Mouse (Mus musculus): ENCODE results near the gene Zfp654.
A peak's percentile ranks its signal among the peaks of the same experiment; 100 is the strongest.

Gene Zfp654

DNA sequence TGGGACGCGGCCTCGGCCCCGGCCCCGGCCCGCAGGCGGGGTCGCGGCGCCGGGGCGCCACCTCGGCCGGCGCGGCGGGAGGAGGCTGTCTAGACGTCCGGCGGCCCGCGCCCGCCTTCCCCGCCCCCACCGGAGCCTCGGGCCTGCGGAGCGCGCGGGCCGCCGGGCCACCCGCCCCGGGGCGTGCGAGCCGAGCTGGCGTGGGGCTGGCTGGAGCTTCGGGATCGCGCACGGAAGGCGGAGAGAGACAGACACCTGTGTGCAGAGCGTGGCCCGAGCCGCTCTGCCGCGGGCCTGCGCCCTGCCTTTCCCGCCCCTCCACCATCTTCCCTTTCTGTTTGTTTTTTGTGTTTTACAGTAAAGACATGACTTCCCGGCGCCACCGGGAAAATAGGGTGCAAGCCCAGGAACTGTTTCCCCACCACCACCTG lies 1.0 kb upstream of the Zfp654 start:
- DNase-seq, result peak; percentile 56

DNA sequence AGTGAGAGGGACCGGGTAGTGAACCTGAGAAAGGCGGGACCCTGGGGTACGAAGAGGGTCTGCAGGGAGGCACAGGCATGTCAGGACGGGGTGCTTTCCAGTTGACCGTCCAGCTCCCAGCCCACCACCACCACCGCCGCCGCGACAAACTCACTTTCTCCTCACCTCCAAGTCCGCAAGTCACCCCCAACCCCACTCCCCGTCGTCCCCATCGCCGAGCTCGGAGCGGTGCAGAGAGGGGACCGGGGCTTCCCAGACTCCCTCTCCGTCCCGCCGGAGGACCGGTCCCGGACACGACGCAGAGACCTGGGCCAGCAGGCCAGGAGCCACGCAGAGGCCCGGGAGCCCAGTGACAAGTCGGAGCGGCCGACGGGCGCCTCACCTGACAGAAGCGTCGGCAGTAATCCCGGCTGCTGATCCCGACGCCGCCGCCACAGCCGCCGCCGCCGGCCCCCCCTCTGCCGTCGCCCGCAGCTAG lies 328 bp downstream of the Zfp654 start:
- DNase-seq, result no peak

DNA sequence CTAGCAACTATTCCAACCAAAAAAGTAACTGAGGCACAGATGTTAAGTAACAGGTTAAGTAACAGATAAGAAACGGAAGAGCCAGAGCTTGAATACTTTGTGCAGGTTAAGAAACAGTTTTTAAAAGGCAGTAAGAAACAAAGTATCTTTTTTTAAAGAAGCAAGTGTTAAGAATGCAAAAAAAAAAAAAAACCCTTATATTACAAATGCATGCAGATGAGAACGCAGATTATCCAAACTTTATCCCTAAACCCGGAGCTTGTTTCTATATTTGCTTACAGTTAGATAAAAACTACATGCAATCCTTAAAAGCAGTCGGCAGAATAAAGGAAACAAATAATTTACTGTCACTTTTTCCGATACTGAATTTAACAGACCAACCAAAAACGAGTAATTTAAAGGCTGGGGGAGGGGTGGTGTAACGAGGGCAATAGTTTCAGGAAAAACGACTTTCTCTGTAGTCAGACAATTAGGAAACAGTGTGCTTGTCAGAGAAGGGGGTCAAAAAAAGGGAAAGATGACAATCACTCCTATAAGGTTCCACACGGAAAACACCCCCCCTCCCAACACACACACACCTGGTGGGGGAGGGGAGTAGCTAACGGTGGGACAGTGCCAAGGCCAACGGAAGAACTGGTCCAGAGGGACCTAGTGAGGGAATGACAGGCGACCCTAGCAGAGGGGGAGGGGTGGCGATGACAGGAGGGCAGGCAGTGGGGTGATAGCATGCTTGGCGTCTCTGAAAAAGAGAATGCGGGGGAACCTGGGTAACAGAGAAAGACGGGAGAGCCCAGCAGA lies 966 bp downstream of the Zfp654 start:
- DNase-seq, result peak; percentile 37

DNA sequence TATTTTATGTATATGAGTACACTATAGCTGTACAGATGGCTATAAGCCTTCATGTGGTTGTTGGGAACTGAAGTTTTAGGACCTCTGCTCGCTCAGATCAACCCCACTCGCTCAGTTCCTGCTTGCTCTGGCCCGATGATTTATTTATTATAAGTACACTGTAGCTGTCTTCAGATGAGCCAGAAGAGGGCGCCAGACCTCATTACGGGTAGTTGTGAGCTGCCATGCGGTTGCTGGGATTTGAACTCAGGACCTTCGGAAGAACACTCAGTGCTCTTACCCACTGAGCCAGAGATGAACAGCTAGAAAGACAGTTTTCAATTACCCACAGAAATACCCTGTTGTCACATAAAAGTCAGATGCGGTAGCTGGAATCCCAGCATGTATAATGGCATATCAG lies 5.5 kb downstream of the Zfp654 start:
- peak; percentile 11 for DNase-seq

DNA sequence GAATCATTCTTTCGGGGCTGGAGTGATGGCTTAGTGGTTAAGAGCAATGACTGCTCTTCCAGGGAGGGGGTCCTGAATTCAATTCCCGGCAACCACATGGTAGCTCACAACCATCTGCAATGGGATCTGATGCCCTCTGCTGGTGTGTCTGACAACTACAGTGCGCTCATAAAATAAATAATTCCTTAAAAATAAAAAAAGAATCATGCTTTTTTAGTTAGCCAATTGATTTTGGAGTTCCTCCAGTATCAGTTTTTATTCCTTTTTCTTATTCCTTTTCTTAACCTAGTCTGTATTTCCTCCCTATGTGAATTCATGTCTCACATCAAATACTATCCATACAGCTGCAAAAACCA lies 9.1 kb downstream of the Zfp654 start:
- no peak for DNase-seq

DNA sequence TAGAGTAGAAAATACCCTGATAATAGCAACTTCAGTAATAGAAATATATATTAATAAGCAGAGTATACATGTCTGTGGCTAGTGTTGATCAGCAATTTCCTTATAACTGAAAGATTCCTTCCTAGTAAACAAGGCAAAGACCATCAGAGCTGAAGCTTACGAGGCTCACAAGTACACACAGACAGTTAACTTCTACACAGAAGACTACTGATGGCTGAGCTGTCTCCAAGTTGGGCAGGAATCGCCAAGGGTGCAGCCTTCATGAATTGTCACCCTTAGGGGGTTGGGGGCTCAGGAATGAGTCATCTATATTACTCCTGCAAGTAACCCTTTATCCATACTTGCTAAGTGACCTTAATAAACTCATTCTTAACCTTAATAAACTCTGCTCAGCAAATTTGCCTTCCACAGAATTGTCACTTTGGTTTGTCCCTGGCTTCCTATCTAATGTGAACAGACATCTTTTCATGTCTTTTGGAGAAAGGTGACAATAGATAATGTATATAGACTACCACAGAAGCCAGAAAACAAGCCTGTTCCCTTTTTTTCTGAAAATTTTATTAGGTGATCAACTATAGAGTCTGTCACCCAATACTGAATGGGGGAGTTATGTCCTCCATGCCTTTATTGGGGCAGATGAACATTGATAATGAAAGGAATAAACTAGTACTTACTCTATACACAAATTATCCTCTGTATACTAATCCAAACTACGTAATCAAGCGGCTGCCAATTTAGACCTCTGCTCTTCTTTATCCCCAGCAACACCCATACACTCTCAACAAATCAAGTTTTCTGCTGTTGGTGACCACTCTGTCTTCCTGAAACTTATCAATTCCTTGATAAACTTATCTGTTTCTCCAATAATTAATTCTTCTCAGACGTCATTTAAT lies 9.7 kb downstream of the Zfp654 start:
- DNase-seq, result no peak

DNA sequence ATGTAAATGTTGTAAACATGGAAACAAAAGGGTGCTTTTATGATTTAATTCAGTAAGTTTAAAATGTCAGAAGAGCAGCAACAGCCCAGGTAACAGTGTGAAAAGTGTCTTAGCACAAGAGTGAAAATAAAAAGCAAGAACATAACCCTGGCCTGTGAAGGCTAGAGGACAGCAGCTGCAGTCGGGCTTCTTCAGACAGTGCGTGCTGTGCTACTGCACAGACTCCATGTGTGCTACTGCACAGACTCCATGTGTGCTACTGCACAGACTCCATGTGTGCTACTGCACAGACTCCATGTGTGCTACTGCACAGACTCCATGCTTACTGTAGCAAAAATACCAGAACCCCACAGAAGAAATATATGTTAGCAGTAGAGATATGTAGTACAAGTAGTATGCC lies 14.7 kb downstream of the Zfp654 start:
- DNase-seq, result no peak

DNA sequence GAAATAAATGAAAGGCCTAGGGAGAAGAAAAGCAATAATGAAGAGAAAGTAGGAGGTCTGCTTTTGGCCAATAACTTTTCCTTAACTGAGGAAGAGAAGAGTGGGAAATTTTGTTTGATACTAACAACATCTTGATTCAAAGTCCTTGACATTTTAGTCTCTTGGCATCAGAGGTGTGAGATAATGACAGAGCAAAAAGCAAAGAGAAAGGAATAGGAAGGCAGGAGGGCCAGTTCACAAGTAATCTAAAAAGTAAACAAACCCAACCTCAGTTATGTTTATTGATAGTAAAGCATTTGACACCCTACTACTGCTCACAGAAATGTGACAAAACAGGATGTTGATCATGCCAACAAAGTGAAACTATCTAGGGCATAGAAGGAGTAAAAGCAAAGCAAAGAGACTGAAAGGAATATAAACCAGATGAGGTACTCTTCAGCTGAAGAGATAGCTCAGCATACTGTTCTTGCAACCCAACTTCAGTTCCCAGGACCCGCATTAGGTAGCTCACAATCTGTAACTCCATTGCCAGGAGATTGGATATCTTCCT lies 15.4 kb downstream of the Zfp654 start:
- no peak for DNase-seq

DNA sequence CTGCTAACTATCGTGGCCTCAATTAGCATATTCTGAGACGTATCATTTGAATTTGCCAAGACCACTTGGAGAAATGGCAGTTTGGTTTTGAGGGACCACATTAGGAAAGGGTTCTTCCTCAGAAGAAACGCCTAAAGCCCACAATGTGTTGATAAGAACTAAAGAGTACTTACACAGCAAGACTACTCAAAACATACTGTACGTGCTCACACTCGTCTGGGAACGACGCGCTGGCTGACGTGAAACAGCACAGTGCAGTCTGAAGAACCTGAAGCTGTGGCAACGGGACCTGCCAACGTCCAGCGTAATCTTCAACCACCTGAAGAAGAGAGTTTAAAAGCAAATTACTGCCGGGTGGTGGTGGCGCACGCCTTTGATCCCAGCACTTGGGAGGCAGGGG lies 21.2 kb downstream of the Zfp654 start:
- no peak for DNase-seq

DNA sequence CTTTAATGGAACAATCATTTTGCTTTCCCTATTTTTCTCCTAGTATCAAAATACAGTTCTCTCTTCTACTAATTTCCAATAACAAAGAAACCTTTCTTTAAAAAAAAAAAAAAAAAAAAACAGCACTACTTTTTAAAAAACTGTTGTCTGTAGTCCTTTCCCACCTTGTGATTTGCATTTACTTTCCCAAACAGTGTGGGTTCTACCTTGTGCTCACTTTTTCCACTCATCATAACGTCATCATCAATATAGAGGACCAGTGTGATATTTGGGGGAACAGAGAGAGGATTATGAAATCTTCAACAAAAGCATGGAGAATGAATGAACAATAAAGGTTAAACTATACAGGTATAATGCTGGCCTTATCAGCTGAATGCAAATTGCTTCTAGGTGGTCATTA lies 27.0 kb downstream of the Zfp654 start:
- no peak for DNase-seq

DNA sequence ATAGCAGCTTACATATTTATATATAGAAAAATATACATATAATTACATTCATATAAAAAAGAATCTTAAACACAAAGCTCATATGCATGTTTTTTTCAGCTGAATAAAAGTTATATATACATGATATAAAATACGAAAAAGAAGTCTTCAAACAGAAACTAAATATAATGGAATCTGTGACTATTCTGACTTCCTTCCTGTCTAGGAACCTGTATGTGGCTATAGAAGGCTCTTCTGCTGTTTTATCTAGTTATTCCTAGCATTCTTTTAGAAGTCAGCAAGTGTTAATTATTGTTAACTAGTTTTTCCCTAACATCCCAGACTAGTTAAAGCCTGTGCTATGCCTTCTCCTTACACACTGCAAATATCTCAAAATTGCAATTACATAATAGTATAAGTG lies 27.6 kb downstream of the Zfp654 start:
- no peak for DNase-seq

DNA sequence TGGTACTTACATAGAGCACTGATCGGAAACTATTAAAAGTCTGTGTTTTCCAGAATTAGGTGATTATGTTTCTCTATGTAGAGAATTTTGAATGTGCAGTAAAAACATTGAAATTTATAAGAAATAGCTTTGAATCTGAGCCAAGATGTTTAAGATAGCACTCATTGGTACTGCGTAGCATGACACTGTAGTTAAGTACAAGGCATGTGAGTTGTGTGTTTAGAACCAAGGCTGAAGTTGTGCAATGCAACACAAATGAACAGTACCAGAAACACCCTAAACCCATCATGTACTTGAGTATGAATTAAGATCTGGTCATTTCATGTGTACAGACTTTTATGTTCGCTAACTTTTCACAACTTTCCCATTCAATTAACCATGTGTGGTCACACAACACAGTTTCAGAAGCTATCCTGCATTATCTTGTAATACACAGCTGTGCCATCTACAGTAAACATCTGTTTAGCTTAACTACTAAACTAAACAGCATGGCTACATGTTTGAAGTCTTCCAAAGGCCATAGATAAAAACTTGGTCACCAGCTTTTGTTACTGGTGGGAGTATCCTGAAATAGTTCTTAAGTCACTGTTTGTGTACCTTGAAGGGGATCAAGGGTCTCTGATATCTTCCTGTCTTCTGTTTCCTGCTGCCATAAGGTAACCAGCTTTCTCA lies 34.2 kb downstream of the Zfp654 start:
- no peak for DNase-seq

DNA sequence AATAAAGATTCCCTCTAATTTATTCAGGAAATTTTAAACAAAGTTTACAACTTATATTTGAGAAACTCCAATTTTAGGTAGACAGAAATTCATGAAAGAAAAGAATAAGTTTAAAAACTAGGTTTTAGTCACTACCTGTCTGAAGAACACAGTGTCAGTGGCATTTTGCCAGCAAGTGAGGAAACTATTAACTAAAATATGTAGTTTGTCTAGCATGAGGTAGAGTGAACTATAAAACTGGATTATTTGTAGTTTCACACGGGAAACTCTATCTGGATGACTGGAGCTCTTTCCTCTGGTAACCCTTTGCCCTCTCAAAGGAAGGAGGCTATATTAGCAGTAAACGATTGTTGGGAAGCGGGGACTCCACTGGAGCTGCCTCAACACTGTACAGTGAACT lies 48.4 kb downstream of the Zfp654 start:
- peak; percentile 5 for DNase-seq

DNA sequence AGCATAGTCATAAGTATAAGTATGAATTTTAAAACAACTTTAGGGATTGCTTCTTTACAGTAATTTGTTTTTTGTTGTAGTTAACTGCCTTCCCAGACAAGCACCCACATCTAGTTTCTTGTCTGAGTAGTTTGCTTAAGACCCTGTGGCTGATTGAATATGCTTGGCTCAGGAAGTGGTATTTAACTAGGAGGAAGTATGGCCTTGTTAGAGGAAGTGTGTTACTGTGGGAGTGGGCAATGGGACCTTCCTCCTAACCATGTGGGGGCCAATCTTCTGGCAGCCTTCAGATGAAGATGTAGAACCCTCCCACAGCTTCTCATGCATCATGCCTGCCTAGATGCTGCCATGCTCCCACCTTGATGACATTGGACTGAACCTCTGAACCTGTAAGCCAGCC lies 49.8 kb downstream of the Zfp654 start:
- DNase-seq, result no peak

DNA sequence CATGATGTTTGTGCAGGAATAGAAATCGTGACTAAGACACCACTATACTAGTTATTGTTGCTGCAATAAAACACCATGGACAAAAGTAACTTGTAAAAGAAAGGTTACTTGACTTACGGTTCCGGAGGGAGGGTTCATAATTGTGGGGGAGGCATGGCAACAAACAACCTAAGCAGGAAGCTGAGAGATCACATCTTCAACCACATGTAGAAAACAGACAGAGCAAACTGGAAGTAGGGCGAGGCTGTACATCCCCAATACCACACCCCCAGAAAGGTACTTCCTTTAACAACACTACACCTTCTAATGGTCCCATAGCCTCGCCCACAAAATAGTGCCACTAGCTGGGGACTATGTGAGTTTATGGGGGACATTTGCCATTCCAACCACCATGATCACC lies 51.1 kb downstream of the Zfp654 start:
- DNase-seq, result no peak

DNA sequence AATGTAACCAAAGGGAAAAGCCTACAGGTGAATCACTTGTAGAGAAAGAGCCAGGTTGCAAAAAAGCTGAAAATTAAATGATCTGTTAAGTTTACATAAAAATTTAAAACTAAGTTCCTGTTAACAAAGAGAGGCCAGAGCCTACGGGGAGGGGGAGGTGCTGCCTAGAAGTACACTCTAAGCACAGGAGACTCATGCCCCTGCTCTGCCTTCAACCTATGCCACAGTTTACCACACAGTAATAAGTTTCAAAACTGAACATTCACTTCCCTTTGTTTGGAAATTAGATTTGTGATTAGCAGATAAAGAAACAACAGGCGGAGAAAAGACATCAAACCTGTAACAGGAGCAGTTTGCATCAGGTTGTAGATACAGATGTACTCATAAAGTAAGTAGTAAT lies 56.6 kb downstream of the Zfp654 start:
- no peak for DNase-seq

DNA sequence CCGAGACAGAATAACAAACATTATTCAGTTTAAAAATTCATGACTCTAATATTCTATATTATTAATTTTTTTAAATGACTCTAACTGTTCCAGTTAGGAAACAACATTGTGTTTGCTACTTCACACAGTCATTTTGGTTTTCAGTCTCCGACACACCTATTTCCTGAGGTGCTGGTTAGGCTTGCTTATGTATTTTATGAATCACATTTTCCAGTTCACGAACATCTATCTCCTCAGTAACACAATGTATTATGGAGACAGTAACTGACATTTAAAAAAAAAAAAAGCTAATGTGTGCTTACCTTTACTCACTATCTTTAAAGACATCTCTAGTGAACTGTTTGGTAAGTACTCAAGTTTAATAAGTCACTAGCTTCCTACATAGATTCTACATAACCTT lies 61.7 kb downstream of the Zfp654 start:
- no peak for DNase-seq

DNA sequence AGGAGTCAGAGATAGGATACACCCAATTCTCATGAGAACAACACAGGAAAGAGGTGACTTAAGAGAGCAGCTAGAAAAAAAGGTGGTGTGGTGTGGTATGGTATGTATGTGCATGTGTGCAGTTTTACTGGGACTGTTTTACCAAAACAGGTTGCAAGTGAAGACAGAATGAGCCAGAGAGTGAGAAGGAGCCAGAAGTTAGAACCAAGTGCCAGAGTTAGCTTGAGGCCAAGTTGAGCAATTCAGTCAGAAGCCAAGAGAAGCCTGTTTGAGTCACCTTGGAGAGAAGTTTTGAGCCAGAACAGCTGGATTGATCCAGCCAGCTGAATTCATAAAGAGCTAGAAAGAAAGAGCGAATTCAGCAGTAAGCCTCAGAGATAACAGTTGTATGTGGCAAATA lies 75.9 kb downstream of the Zfp654 start:
- DNase-seq, result no peak

DNA sequence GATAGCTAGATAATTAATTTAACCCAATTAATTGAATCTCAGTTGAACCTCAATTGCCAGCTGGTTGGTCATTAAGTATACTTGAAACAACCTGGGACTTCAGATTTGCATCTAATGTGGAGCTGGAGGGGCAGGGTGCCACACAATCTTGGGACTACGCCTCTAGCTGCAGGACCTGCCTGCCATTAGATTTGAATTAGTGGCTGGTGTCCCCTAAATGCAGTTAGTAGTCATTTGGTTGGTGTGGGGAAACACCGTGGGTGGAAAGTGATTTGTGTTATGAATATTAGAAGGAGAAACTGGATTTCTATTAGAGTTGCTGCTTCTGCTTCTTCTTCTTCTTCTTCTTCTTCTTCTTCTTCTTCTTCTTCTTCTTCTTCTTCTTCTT lies 80.0 kb downstream of the Zfp654 start:
- DNase-seq, result no peak

DNA sequence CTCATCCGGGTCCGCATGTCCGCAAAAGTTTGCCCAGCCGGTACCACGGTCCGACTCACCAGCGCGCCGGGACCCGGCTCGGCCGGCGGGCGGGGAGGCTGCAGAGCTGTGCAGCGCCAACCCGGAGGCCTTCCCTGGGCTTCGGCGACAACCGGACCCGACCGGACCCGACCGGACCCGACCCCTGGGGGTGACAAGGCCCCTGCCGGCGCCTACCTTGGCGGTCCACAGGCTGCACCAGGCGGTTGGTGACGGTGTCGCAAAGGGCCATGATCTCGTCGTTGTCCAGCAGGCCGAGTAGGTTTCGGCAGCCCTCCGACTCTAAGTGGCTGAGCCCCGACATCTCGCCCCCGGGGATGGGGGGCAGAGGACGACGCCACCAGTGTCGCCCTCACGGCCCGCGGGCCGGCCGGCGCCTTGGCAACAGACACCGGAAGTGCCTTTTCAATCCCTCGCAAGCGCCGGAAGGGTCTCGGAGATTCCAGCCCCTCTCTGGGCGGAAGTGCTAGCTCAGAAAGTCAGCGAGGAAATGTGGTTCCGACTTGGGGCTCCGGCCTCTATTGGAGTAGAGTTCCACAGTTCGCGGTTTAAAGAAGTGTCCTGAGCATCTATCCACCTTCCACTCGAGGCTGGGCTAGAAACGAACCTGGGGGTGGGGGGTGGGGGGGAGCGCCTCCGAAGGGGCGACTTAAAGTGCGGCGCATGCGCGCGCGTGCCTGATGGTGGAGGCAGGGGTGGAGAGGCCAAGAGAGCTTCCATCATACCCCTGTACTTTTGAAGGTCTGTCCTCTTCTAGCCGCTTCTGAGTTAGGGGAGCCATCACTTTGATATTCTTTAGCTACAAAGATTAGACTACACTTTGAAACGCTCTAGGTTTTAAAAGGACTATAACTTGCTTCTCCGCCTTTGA lies 80.7 kb downstream of the Zfp654 start, which contains the start of gene 4930453N24Rik:
TSS of gene 4930453N24Rik (minus strand) at position 641 of the 910 bp plus-strand sequence.
- peak; percentile 88 for DNase-seq

DNA sequence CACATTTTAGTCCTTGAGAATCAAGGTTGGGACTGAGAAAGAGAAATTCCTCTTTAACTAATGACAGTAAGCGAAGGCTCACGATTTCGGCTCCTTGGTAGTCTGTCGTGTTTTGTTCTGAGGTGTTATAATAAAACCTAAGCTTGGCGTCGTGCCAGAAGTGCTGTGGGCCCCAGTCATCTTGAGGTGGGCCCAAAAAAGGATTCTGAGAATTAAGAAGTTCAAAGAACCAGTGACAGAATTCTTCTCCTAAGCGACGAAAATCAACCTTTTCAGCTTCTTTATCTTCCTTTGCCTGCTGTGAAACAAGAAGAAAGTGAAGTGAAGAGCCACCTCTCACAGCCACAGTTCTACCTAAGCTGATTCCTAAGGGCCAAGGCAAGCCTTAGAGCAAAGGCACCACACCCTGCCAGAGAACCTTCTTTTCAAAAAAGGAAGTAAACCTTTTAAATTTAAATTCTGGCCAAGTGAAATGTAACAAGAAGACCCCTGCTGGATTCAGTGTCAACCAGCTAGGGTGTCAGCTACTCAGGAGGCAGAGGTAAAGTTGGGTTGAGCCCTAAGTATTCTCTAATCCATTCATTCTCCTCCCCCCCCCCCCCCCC lies 84.7 kb downstream of the Zfp654 start:
- no peak for DNase-seq

DNA sequence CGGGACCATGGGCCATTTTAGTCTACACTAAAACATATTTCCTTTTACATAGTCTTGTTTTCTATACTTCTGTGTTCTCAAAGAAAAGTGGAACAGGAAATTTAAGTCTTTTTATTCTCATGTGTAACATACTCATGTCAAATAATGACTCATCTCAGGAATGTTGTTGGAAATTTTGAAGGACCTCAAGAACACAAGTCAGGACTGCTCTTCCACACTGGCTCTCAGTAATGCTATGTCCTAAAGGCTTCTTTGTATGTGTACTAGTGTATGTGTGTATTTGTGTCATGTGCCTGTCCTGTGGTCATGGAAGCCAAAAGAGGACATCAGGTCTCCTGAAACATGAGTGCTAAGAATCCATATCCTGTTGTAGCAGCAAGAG lies 92.2 kb downstream of the Zfp654 start:
- DNase-seq, result no peak

All from lung, postnatal 14 days (tissue).